Mouse (Mus musculus) heart, embryonic 15.5 days (tissue): ENCODE measurements around the gene Rec114. TPM values are rescaled to one million over a fixed set of nuclear protein-coding genes. Genes with fewer than 3 reads are reported as not detected.
A peak's percentile ranks its signal among the peaks of the same experiment; 100 is the strongest.

ENCODE experiments used
- ATAC-seq: fragments of 200-750 bp; cut with Nextera tagmentation; replicated peaks from 2 replicates; pipeline ENCODE4 v1.8.0; 2017; ENCODE audit warnings: low read depth, moderate TSS enrichment; ENCODE audit not compliant: insufficient number of reproducible peaks, insufficient read depth, low FRiP score
- H3K27ac ChIP-seq: fragments of 300-500 bp; sonication (generic); 2 replicates; pipeline ENCODE4 v1.5.1; 2015; ENCODE audit warnings: mild to moderate bottlenecking, inconsistent platforms
- H3K27me3 ChIP-seq: fragments of 300-500 bp; sonication (generic); 2 replicates; pipeline ENCODE4 v1.6.1; 2015; ENCODE audit warnings: inconsistent platforms
- H3K36me3 ChIP-seq: fragments of 300-500 bp; sonication (generic); 2 replicates; pipeline ENCODE4 v1.6.1; 2015; ENCODE audit warnings: mild to moderate bottlenecking, inconsistent platforms
- H3K4me1 ChIP-seq: fragments of 300-500 bp; sonication (generic); replicated peaks from 2 replicates; pipeline ENCODE4 v1.6.1; 2015; ENCODE audit warnings: inconsistent platforms
- H3K4me2 ChIP-seq: fragments of 300-500 bp; sonication (generic); 2 replicates; pipeline ENCODE4 v1.6.1; 2015; ENCODE audit warnings: inconsistent platforms, mild to moderate bottlenecking, moderate library complexity
- H3K4me3 ChIP-seq: fragments of 300-500 bp; sonication (generic); 2 replicates; pipeline ENCODE4 v1.5.1; 2015; ENCODE audit warnings: mild to moderate bottlenecking, inconsistent platforms
- H3K9ac ChIP-seq: fragments of 300-500 bp; sonication (generic); 2 replicates; pipeline ENCODE4 v1.6.1; 2015; ENCODE audit warnings: mild to moderate bottlenecking, inconsistent platforms
- H3K9me3 ChIP-seq: fragments of 300-500 bp; sonication (generic); replicated peaks from 2 replicates; pipeline ENCODE4 v1.6.1; 2016; ENCODE audit warnings: inconsistent platforms
- WGBS: fragments of 180-500 bp; shearing (Covaris S2); methylation state at CpG from one replicate; pipeline ENCODE4 v1.1.7; 2015; ENCODE audit warnings: mixed read lengths; 5-methylcytosine and 5-hydroxymethylcytosine counted together
- polyA plus RNA-seq: library from polyadenylated mRNA; unstranded; fragments of >200 nt; fragmentation: Nextera tagmentation; extraction: Ambion mirVana; gene quantifications from 2 replicates; pipeline ENCODE4 v1.2.1, GENCODE M21; 2015

Gene Rec114
- polyA plus RNA-seq, 1 experiment from 2014 or later: 11.9 TPM

GRCm38 (mm10) chr9:58649265-58649626 is 94.5 kb downstream of the Rec114 start:
- ATAC-seq: no peak
- Histone ChIP-seq H3K9ac (no peak overlapping the region), H3K4me3 (no peak overlapping the region), H3K27ac (no peak overlapping the region), H3K27me3 (no peaks in the 10 kb centered on the region), H3K4me2 (no peak overlapping the region), H3K36me3 (peaks cover 25% of the 10 kb centered on the region), H3K4me1 (0 out of 2 replicates have a peak, but pooled peaks cover 3% of the 10 kb centered on the region), H3K9me3 (no peaks in the 10 kb centered on the region)
- 70% methylated on average over 4 of the region's 4 CpGs for WGBS

GRCm38 (mm10) chr9:58648406-58649264 is 95.1 kb downstream of the Rec114 start:
- H3K36me3 ChIP-seq: peaks cover 31% of the 10 kb centered on the region
- WGBS: 77% methylated on average over 6 of the region's 6 CpGs

GRCm38 (mm10) chr9:58630441-58630840 is 113.3 kb downstream of the Rec114 start:
- Histone ChIP-seq H3K36me3 (peaks cover 15% of the 10 kb centered on the region), H3K27me3 (no peaks in the 10 kb centered on the region), H3K27ac (no peak overlapping the region), H3K9me3 (no peaks in the 10 kb centered on the region), H3K4me2 (no peak overlapping the region), H3K9ac (no peak overlapping the region), H3K4me3 (no peak overlapping the region), H3K4me1 (no peaks in the 10 kb centered on the region)
- 79% methylated on average over 2 of the region's 2 CpGs for WGBS
- no peak for ATAC-seq

More at GRCm38 (mm10) chr9:58648406-58649264, 95.1 kb downstream of the Rec114 start:
- Histone ChIP-seq H3K4me1 (0 out of 2 replicates have a peak, but pooled peaks cover 3% of the 10 kb centered on the region), H3K9ac (no peak overlapping the region), H3K27me3 (no peaks in the 10 kb centered on the region), H3K27ac (no peak overlapping the region), H3K9me3 (no peaks in the 10 kb centered on the region), H3K4me3 (no peak overlapping the region), H3K4me2 (no peak overlapping the region)
- no peak for ATAC-seq

GRCm38 (mm10) chr9:58627197-58627596 is 116.6 kb downstream of the Rec114 start:
- no peaks in the 10 kb centered on the region for H3K9me3 ChIP-seq
- no peak overlapping the region for H3K4me2 ChIP-seq
- no peak overlapping the region for H3K27ac ChIP-seq
- 0 out of 2 replicates have a peak, but pooled peaks cover 3% of the 10 kb centered on the region for H3K4me1 ChIP-seq
- H3K36me3 ChIP-seq: peaks cover 11% of the 10 kb centered on the region
- H3K9ac ChIP-seq: no peak overlapping the region
- no peaks in the 10 kb centered on the region for H3K27me3 ChIP-seq
- no peak overlapping the region for H3K4me3 ChIP-seq
- 70% methylated on average over 2 of the region's 2 CpGs for WGBS
- ATAC-seq: no peak

- WGBS: 84% methylated on average over 1 of the region's 1 CpGs
- Histone ChIP-seq H3K4me1 (peaks cover 22% of the 10 kb centered on the region), H3K36me3 (0 out of 2 replicates have a peak, but pooled peaks cover 3% of the 10 kb centered on the region), H3K9me3 (no peaks in the 10 kb centered on the region), H3K4me2 (no peak overlapping the region), H3K9ac (no peak overlapping the region), H3K27ac (peak overlapping the region; percentile 14; the same call in 1 of the 2 replicates), H3K4me3 (no peak overlapping the region), H3K27me3 (no peaks in the 10 kb centered on the region)
- no peak for ATAC-seq
Measured at GRCm38 (mm10) chr9:58623009-58623408, 120.8 kb downstream of the Rec114 start.

GRCm38 (mm10) chr9:58615064-58615938 is 128.5 kb downstream of the Rec114 start:
- Histone ChIP-seq H3K4me1 (peaks cover 35% of the 10 kb centered on the region), H3K36me3 (no peaks in the 10 kb centered on the region), H3K27me3 (no peaks in the 10 kb centered on the region), H3K4me2 (no peak overlapping the region), H3K9me3 (no peaks in the 10 kb centered on the region), H3K9ac (no peak overlapping the region), H3K4me3 (no peak overlapping the region), H3K27ac (no peak overlapping the region)
- ATAC-seq: no peak
- WGBS: 80% methylated on average over 3 of the region's 3 CpGs

- Histone ChIP-seq H3K4me3 (no peak overlapping the region), H3K36me3 (no peaks in the 10 kb centered on the region), H3K4me1 (peaks cover 23% of the 10 kb centered on the region), H3K4me2 (no peak overlapping the region), H3K9ac (no peak overlapping the region), H3K9me3 (no peaks in the 10 kb centered on the region), H3K27ac (peak overlapping the region; percentile 64), H3K27me3 (no peaks in the 10 kb centered on the region)
- 81% methylated on average over 1 of the region's 1 CpGs for WGBS
- ATAC-seq: no peak
Measured at GRCm38 (mm10) chr9:58613790-58614189, 130.0 kb downstream of the Rec114 start.

Other genes with a start within 250 kb of the Rec114 start
- gene Cd276, start 188.5 kb downstream of the Rec114 start, polyA plus RNA-seq: 22.0 and 32.6 TPM in 2 replicates
- 103 and 108 TPM in 2 replicates for gene Nptn, start 161.7 kb downstream of the Rec114 start, polyA plus RNA-seq
- gene Hcn4, start 79.4 kb upstream of the Rec114 start, polyA plus RNA-seq: 1.4 and 1.6 TPM in 2 replicates